Mouse (Mus musculus) urinary bladder, postnatal 36 days (tissue): Measurements from ENCODE around the gene Slx4ip.

Experiments used
- DNase-seq, 2 experiments: peaks; one replicate each; pipeline ENCODE4 v3.0.0; 2022; ENCODE audit warnings: low spot score in 2 of 2, mixed read lengths in 1 of 2

Gene Slx4ip

GRCm38 (mm10) chr2:136947500-136947899 is 56.5 kb downstream of the Slx4ip start:
- DNase-seq: no peak

GRCm38 (mm10) chr2:136947937-136948336 is 56.9 kb downstream of the Slx4ip start:
- peak; percentile 34 to 48 for DNase-seq

- DNase-seq: no peak
Observed at GRCm38 (mm10) chr2:136952238-136952637, 61.2 kb downstream of the Slx4ip start.

DNA sequence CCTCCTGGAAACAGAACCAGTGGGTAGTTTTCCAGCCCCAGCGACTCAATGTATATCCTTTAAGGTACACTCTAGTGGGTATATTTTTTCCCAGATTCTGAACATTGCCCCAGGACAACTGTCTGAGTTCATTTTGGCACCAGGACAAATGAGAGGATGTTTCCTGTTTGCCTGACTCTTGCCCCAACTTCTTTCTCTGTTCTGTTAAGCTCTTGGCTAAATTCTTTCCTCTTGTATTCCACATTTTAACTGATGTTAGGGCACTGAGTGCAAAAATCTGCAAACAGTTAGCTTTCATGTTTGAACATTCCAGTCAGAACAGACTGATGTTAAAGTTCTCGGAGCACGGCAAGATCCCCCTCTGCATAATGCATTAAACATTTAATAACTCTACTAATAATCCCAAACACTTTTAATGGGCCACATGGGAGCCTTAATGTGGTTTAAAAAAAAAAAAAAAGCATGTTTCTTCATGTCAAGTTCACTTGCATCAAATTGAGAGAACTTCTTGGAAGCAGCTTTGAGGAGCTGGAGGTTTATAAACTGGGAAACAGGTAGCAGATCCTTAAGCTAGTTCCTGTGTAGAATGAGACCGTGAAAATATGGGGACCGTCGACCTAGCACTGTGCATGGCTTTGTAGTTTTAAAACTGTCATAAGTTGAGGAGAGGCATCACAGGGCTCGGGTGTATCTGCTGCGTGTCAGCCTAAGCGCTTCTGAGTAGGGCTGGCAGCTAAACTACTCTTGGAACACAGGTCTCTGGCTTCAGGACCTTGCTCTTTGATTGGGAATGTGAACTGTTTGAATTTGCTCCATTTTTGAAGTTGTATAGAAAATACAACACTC is 64.9 kb downstream of the Slx4ip start:
- no peak for DNase-seq

DNA sequence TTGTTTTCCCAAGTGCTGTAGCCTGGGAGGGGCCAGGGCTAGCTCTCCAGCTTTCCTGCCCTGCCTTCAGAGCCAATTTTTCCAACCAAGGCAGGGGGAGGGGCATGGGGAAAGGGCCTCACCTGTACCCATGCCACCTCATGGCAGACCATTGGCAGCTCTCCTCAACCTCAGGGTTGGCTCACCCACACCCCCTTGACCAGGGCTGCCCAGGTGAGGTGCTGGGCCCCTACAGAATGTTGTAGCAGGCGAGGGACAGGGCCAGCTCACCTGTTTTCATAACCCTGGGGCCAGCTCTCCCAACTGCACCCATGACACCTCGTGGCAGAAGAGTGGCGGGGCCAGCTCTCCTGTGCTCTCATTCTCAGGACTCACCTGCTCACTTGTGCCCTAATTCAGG is 67.7 kb downstream of the Slx4ip start:
- no peak for DNase-seq

- DNase-seq: peak in 1 of 2 experiments; percentile 22
Observed at GRCm38 (mm10) chr2:136975774-136976173, 84.8 kb downstream of the Slx4ip start.

GRCm38 (mm10) chr2:136979056-136979772 is 88.2 kb downstream of the Slx4ip start:
- no peak for DNase-seq

- DNase-seq: no peak
Observed at GRCm38 (mm10) chr2:136981062-136981879, 90.3 kb downstream of the Slx4ip start.

DNA sequence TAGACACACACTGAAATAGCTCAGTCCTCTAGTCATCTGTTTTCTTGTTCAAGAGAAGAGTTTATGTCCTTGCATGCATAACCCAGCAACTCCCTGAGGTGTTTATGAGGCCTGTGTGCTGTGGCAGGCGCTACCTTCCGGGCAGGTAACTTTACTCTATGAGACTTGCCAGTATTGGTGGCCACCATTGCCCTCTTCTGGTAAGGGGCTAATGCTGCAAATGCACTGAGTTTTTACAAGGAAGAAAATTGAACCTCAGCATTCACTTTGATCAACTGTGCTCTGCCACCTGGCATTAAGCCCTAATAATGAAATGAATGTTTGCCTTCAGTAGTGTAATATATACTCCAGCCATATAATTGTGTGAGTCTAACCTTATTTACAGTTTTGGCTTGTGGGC is 92.9 kb downstream of the Slx4ip start:
- no peak for DNase-seq

GRCm38 (mm10) chr2:136985998-136986730 is 95.1 kb downstream of the Slx4ip start:
- no peak for DNase-seq

DNA sequence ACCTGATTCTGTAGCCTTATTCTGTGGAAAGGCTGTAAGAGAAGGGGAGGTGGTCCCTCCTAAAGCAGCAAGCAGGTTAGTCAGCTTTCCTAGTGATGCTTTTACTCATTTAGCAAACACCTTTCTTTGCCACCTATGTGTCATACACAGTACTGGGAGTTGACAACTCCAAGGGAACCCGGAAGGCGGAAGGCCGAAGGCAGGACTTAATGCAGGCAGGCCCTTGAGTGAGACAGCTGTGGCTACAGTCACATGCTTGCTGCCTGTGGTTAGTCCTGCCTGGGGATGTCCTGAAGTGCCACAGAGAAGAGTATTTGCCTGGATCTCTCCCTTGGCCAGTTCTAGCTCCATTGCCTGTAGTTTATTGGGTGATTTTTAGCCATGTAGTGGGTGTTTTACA is 102.1 kb downstream of the Slx4ip start:
- DNase-seq: no peak

DNA sequence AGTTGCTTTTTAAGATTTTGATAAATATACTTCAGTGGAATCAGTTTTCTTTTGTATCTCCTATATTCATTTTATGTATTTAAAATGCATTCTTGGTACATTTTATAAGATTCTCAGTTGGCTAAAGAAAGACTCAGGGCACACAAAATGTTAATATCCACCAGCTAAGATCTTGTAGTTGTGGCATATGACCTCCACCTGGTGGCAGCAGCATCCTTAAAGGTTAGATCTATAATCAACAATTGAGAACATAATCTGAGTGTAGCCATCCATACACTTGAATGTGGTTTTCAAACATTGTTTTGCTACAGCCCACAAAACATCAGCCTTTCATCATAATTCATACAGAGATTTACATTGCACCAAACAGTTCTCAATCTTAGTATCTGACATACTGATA is 106.1 kb downstream of the Slx4ip start:
- DNase-seq: peak in 1 of 2 experiments; percentile 11

GRCm38 (mm10) chr2:137002031-137002430 is 111.0 kb downstream of the Slx4ip start:
- no peak for DNase-seq

DNA sequence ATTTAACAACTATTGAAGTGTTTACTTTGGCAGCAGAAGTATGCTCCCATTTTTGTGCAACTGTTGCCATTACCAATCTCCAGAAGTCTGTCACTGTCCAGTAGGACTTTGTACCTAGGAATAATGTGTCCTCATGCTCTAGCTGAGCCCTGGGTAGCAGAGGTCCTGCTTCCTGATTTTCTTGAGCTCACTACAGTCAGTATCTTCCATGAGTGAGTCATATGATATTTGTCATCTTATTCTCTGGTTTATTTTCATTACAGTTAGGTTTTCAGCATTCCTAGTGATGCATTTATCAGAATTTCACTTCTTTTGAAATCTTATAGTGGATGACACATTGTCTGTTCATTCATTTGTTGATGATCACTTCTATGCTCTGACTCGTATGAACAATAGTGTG is 115.6 kb downstream of the Slx4ip start:
- DNase-seq: no peak

DNA sequence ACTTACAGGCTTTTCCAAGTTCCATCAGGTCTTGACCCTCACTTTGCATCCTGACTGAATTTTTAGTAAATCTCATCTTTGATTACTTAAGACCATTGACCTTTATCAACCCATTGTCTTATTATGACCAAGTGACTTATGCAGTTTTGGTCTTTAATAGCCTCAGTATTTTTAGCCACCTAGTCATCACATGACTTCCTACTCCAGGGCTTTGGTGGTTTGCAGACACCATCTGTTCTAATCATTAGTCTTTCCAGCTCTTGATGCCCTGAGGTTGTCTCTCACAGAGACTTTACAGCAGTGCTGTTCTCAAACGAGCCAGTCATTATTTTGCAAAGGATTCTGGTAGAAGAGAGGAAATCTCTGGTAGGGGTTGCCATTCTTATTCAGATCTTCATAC is 121.0 kb downstream of the Slx4ip start:
- DNase-seq: no peak

DNA sequence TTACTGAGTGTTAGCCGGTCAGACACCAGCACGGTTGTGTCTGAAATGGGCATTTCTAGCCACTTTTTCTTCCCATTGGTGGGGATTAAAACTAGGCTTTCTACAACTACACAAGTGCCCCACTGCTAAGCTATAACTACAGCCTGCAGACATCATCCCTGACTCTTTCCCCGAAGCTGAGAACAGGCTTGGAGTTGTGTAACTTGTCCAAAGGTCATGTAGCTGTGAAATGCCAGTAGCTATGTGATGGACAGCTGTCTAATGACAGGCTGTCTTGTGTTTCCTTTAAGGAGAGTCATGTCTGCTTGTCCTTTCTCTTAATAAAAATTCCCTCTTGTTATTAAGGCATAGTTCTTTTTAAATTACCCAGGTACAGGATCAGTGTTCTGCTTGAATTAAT is 122.1 kb downstream of the Slx4ip start:
- DNase-seq: no peak

DNA sequence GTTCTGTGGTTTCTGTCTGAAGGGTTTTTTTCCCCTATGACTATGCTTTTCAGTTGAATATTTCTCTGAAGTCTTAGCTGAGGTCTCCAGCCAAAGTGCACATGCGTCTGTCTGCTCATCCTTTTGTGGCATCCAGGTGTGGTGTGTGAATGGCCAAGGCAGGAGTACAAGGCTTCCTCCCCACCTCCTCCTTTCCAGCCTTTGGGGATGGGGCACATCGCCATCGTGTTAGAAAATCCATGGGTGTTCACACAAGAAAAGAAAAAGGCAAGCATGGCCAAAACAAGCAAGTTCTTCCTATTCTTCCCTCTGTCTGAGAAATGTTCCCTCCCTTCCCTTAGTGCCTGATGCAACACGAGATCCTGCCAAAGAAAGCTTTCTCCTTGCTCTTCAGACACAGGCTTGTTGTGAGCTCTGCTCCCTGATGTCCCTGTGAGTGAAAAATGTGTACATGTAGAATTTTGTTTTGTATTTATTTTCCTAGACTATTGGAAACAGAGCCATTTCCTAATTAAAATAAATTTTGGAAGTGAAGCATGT is 122.9 kb downstream of the Slx4ip start:
- no peak for DNase-seq

- DNase-seq: no peak
Observed at GRCm38 (mm10) chr2:137014423-137014822, 123.4 kb downstream of the Slx4ip start.

- DNase-seq: no peak
Observed at GRCm38 (mm10) chr2:137044122-137044521, 153.1 kb downstream of the Slx4ip start.

- DNase-seq: peak in 1 of 2 experiments; percentile 31
Observed at GRCm38 (mm10) chr2:137049367-137049766, 158.3 kb downstream of the Slx4ip start.

DNA sequence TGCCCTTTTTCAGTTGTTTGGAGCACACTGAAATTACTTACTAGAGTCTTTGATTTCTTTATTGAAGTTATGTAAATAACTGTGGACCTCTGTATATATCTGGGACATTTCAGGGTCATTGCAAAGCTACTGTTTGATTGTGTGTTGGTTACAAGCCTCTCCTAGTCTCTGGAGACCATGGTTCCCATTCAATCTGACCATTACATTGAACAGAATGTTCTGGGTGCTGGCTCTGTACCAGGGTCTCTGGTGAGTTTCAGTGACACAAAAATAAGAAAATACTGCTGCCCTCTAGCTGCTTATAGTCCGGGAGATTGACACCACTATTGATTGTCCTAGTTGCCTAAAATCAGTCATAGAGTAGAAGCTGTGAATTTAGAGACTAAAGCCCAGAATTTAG is 158.9 kb downstream of the Slx4ip start:
- DNase-seq: peak in 1 of 2 experiments; percentile 18
